Comparison of ENCODE assay signal across 9 mouse cellular contexts in genomic region chrX:61046700-61047099, GRCm38 (mm10).
DNase-seq lines count a peak whose midpoint lies in the region; ATAC-seq lines count a peak whose summit lies in the region.
"Had no signal": no experiment of that assay in that cellular context is flagged by ENCODE, and none has a peak within 500 bp of the region (broad histone marks: within the 10 kb centered on the region; RNA-seq: fewer than 3 reads in every experiment).

No protein-coding gene starts in this region.

- H3K9me3 ChIP-seq in hindbrain, embryonic 11.5 days (ENCODE audit: control insufficient read depth, low read length), result no peaks in the 10 kb centered on the region
- H3K9me3 ChIP-seq in hindbrain, embryonic 13.5 days, result no peaks in the 10 kb centered on the region
- H3K9me3 ChIP-seq in embryonic facial prominence, embryonic 14.5 days (ENCODE audit: control insufficient read depth, low read length), result no peaks in the 10 kb centered on the region
- H3K9me3 ChIP-seq: megakaryocyte, embryonic 14.5 days had no signal

- peak; percentile 47 for DNase-seq in hindbrain, embryonic 11.5 days (ENCODE audit: low spot score)
- DNase-seq in right cerebral cortex, adult 2 months (ENCODE audit: low spot score in 2 of 2), result peak; percentile 15 to 40
- DNase-seq in right cerebral cortex, postnatal 25 days, result no peak
- DNase-seq in embryonic facial prominence, embryonic 14.5 days (ENCODE audit: low spot score), result peak; percentile 22
- peak; percentile 9 for DNase-seq in telencephalon, adult 2 months (ENCODE audit: low read depth, low spot score)
- DNase-seq in heart, postnatal 25 days (ENCODE audit: low spot score), result no peak
- DNase-seq in thymus, postnatal 0 days (ENCODE audit: low spot score), result no peak

- ATAC-seq in hindbrain, embryonic 11.5 days (ENCODE audit: low FRiP score), result no peak
- ATAC-seq in hindbrain, embryonic 13.5 days (ENCODE audit: low FRiP score), result no peak
- no peak for ATAC-seq in embryonic facial prominence, embryonic 14.5 days (ENCODE audit: low read depth)

- H3K27ac ChIP-seq in hindbrain, embryonic 11.5 days (ENCODE audit: low read depth, low read length), result no peak overlapping the region
- no peak overlapping the region for H3K27ac ChIP-seq in hindbrain, embryonic 13.5 days
- H3K27ac ChIP-seq in embryonic facial prominence, embryonic 14.5 days (replicated peaks; ENCODE audit: low read depth, low read length), result no peak overlapping the region

- H3K36me3 ChIP-seq in hindbrain, embryonic 11.5 days (ENCODE audit: control insufficient read depth, insufficient read depth, low read length), result no peaks in the 10 kb centered on the region
- H3K36me3 ChIP-seq in hindbrain, embryonic 13.5 days, result no peaks in the 10 kb centered on the region
- H3K36me3 ChIP-seq in embryonic facial prominence, embryonic 14.5 days (ENCODE audit: control insufficient read depth, insufficient read depth, low read length), result no peaks in the 10 kb centered on the region

- 13% methylated on average over 6 of the region's 6 CpGs for WGBS in hindbrain, embryonic 11.5 days
- WGBS in hindbrain, embryonic 13.5 days, result 10% methylated on average over 6 of the region's 6 CpGs
- 16% methylated on average over 6 of the region's 6 CpGs for WGBS in embryonic facial prominence, embryonic 14.5 days

- no peak overlapping the region for H3K4me2 ChIP-seq in hindbrain, embryonic 11.5 days (replicated peaks; ENCODE audit: low read depth, low read length)
- H3K4me2 ChIP-seq in hindbrain, embryonic 13.5 days, result no peak overlapping the region
- H3K4me2 ChIP-seq in embryonic facial prominence, embryonic 14.5 days (ENCODE audit: low read depth, low read length), result no peak overlapping the region

- intact Hi-C loops in heart, postnatal 25 days (cut with DNase I), result loop anchor here (5.0 kb wide), 1 partner anchor 544 kb away; no protein-coding TSS in a partner anchor

- H3K9ac ChIP-seq in hindbrain, embryonic 11.5 days (ENCODE audit: low read depth, low read length), result no peak overlapping the region
- no peak overlapping the region for H3K9ac ChIP-seq in hindbrain, embryonic 13.5 days
- no peak overlapping the region for H3K9ac ChIP-seq in embryonic facial prominence, embryonic 14.5 days (ENCODE audit: low read depth, low read length)

- no peaks in the 10 kb centered on the region for H3K4me1 ChIP-seq in hindbrain, embryonic 11.5 days (replicated peaks; ENCODE audit: control insufficient read depth, insufficient read depth, low read length)
- no peaks in the 10 kb centered on the region for H3K4me1 ChIP-seq in hindbrain, embryonic 13.5 days (replicated peaks)
- H3K4me1 ChIP-seq in embryonic facial prominence, embryonic 14.5 days (ENCODE audit: control insufficient read depth, insufficient read depth, low read length), result no peaks in the 10 kb centered on the region
- H3K4me1 ChIP-seq: megakaryocyte, embryonic 14.5 days had no signal

- no peak overlapping the region for H3K4me3 ChIP-seq in hindbrain, embryonic 11.5 days (ENCODE audit: low read depth, low read length)
- H3K4me3 ChIP-seq in hindbrain, embryonic 13.5 days, result no peak overlapping the region
- H3K4me3 ChIP-seq in embryonic facial prominence, embryonic 14.5 days (ENCODE audit: low read depth, low read length), result no peak overlapping the region
- H3K4me3 ChIP-seq: megakaryocyte, embryonic 14.5 days had no signal

- H3K27me3 ChIP-seq in hindbrain, embryonic 11.5 days (ENCODE audit: control insufficient read depth, insufficient read depth, low read length), result no peaks in the 10 kb centered on the region
- H3K27me3 ChIP-seq in hindbrain, embryonic 13.5 days, result no peaks in the 10 kb centered on the region
- H3K27me3 ChIP-seq in embryonic facial prominence, embryonic 14.5 days (replicated peaks; ENCODE audit: control insufficient read depth, insufficient read depth, low read length), result no peaks in the 10 kb centered on the region
- H3K27me3 ChIP-seq: megakaryocyte, embryonic 14.5 days had no signal

Comparison
In these comparisons a context has a peak if more than half of its experiments do, and no peak if none do; other contexts are left out.
1. DNase-seq: peak in hindbrain, embryonic 11.5 days (single experiment), right cerebral cortex, adult 2 months (2 of 2), embryonic facial prominence, embryonic 14.5 days (single experiment) and telencephalon, adult 2 months (single experiment); none in right cerebral cortex, postnatal 25 days (single experiment), heart, postnatal 25 days (single experiment) and thymus, postnatal 0 days (single experiment).